Mouse (Mus musculus): Measurements from ENCODE around the gene Rapgef4.
A peak's percentile ranks its signal among the peaks of the same experiment; 100 is the strongest.
"Not testable (repeated sequence)": the region's sequence is repeated elsewhere in the genome, so short reads cannot be mapped to it uniquely, and the experiment has no call there.

Rapgef4 gene

DNA sequence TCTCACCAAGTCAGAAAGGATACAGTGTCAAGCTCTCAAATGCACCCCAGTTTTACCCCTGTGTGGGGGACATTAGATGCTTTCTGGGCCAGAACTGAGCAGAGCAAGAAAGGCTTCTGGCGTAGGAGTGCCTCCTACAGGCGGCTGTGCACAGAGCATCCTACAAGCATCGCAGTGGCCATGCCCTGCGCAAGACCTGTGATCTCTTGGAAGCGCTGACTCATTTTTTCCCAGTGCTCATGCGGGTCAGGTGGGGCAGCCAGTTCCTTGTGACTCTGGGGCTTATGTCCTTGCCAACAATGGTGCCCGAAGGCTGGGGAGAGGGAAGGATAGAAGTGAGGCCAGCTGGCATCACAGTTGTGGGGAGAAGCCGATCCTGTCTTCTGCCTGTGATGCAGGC is 54.6 kb downstream of the Rapgef4 start:
- peak; percentile 34 to 44 for DNase-seq

DNA sequence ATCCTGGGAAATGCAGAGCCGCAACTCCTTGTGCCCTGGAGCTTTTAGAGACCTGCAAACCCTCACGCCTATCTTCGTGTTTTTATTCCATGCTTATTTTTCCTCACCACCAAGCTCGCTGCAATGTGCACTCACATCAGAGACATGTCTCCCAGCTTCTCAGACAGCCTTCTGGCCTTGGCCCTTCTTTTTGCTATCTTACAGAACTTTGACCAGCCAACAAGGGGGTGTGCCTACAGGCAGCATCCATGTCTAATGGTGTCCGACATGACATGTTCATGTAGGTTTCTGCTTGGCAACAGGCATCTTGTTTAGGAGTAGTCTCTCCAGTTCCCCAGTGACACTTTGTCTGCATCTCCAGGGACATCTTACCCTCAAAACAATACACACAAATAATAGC is 56.3 kb downstream of the Rapgef4 start:
- no peak for DNase-seq

DNA sequence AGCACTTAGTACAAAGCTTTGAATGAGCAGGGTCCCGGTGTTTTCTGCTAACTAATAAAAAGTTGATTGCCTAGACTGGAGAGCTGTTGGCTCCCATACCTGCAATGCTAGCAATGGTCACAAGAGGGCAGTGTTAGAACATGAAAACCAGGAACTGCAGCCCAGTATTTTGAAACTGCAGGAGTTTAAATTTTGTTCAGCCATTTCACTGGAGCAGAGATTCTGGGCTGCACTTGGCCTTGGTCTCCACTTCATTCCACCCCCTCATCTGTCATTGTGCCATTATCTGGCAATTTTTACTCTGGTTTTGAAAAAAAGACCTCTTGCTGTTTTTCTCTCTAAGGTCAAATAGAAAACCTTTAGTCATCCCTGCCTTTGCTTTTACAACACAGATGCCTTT is 57.2 kb downstream of the Rapgef4 start:
- DNase-seq = peak; percentile 86 to 87

DNA sequence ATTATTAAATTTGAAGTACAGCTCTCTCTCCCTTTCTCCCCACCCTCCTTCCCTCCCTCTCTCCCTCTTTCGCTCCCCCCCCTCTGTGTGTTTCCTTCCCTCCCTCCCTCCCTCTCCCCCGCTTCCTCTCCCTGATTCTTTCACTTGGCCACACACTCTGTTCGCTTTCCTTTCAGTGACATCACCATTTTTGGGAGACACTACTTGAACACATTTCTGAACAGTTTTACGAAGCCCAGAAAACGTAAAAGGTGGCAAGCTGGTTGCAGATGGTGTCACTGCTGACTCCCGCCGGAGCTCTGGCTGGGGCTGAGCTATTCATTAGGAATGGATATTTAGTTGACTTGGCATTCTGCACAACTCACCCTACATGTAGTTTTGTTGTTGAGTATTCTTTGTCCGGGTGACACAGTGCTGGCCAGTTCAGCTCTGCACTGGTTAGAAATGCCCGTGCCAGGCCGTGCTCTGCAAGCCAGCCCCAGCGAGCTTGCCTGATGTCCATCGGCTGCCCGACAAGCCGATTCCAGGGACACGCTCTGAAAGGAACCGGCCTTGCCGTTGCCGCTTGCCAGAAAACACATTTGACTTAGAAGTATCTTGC is 57.7 kb downstream of the Rapgef4 start:
- no peak for DNase-seq

DNA sequence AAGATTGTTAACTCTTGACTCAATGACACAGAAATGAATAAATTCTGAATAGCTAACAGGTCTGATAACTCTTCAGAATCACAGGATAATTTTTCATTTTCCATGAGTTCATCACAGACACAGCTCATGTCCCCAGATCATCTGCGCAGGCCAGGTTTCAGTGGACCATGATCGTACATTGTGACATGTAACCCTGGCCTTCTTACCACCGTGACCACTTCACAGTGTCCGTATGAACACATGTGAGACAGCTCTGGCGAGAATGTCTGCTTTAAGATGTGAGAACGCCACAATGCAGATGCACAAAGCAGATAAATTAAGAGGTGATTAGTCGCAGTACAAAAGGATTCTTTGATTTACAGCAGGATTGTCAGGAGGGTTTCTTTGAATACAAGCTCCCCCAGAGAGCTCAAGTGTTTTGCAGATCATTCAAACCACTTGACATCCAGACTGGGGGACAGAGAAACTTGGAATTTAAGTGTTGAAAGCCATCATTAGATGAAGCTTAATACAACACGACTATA is 58.5 kb downstream of the Rapgef4 start:
- no peak for DNase-seq

DNA sequence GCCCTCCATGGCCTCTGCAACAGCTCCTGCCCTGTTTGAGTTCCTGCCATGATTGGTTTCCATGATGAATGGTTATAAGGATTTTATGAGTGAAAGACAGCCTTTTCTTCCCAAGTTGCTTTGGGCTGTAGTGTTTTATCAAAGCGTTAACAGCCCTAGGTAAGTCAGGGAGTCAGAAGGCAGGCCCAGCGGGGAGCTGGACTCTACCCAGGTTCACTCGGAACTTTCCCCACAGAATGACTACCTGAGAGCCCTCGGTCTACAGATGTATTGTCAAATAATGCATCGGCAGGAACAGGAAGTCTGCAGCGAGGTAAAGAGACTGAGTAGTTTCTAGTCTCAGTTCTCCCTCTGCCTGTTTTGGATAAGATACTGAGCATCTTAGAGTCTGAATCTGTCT is 60.0 kb downstream of the Rapgef4 start:
- no peak for DNase-seq

DNA sequence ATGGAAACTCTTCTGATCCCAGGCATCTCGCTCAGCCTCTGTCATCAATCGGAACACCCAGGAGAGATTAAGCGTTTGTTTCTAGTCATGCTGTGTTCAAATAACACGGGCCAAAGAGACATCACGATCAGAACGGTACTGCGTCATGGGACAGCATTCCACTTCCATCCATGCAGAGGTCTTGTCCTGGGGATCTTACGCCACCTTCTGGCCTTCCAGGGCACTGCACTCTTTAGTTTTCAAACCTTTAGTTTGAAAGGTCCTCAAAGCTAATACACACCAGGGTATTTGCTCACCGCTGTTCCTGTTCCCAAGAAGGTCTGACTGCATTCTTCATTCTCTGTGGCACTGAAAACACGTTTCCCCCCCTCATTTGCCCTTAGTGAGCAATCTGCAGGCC is 61.1 kb downstream of the Rapgef4 start:
- DNase-seq = no peak

DNA sequence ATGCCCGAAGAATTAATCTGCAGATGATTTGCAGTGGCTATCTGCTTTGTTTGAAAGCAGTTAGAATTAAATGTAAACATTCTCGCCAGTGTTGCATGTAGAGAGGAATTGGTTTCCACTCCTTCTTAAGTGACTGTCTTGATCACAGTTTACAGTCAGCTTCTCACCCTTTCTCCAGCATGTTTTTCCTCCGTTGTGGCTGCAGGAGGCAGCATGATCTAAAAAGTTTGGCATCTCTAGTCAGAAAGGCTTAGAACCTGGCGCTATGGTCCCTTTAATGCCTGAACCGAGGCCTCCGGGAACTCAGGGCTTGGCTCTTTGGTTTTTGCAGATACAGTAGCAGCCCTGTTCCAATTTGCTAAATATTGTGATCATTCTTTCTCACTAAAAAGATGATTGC is 63.2 kb downstream of the Rapgef4 start:
- DNase-seq = no peak

DNA sequence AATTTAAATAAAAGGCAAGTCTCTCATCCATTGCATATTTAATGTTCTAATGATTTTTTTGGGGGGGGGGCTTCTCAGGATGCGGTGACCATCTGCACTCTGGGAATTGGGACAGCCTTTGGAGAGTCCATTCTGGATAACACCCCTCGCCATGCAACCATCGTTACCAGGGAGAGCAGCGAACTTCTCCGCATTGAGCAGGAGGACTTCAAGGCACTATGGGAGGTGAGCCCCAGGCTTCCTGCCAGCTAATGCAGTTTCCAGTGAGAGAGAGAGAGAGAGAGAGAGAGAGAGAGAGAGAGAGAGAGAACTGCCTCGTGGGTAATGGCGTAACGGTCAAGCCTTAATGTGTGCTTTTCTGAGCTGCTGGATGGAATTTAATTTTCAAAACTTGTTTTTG is 64.0 kb downstream of the Rapgef4 start:
- no peak for DNase-seq

DNA sequence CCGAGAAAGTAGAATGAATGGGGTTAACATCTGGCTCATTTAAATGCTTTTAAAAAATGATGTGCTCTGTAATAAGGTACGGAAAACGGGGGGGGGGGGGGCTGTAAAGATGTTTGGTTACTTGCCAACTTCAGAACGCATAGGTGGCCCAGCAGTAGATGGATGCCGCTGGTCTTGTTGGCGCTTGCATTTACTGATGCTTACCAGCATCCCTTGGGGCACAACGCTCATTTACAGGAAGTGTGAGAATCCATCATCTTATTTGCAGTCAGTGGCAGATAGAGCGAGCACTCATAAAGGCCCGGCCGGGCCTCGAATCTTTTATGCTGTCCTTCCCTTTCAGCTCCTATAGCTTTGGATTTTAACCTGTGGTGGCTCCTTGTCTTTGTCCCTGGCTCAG is 64.6 kb downstream of the Rapgef4 start:
- no peak for DNase-seq

DNA sequence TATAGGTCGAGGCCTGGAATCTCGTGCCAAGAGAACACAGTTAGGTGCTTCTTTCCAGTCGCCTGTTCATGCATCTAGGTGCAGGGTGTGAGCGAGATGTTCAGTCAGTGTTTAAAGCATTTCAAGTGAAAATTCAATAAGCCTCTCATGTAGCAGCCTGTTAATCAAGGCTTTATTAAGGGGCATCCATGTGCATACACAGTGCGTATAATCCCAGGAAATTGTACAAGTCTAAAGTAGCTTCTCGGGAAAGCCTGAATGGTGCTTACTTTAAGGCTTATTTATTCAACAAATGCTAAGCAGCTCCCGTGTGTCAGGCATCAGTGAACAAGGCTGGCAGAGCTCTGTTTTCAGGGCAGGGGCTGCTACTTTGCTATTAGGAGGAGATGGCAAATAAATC is 69.4 kb downstream of the Rapgef4 start:
- no peak for DNase-seq

DNA sequence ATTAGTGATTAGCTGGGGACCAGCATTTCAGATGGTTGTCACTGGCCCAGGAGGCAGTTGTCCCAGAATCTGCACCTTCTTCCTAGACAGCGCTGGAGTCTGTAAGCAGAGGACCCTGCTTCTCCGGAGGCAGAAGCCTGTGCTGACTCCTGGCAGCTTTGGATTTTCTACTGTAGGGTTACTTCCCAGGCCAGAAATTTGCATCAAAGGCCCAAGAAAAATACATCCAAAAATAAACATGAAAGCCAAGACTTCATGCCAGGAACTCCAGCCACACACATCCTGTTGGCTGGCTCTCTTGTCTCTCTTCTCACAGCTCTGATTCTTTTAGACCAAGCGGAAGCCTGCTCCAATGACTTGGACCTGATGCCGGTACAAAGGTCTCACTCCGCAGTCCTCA is 73.2 kb downstream of the Rapgef4 start:
- DNase-seq = no peak

DNA sequence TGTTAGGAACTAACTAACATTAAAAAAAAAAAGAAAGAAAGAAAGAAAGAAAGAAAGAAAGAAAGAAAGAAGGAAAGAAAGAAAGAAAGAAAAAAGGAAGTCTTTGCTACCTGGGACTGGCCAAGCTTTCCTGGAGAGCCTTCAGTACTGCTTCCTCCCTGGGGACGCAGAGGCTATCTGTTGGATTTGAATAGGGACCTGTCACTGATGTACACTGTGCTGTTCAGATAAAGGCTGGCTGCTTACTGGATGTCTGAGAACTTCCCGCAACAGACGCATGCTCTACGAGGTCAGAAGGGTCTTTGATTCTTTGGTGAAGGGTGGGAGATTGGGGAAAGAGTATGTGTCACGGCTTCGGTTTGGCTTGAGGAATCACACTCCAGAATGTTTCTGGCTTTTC is 73.7 kb downstream of the Rapgef4 start:
- DNase-seq = no peak

DNA sequence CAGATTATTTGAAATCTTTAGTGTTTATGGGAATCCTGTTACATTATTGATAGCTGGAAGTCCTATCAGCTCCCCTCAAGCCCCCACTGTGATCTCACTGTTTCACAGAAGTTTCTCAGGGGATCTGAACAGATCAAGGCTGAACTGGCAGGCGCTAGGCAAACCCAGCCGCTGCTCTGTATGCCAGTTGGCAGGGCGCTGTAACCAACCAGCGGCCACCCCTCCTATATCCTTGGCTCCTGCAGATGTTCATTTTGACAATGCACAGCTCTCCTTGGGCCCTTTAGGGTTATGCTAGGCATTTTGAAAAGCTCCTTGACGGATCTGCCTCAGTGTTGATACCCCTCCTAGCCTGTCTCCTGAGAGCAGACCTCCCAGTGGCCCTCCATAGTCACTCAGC is 74.4 kb downstream of the Rapgef4 start:
- DNase-seq = no peak

DNA sequence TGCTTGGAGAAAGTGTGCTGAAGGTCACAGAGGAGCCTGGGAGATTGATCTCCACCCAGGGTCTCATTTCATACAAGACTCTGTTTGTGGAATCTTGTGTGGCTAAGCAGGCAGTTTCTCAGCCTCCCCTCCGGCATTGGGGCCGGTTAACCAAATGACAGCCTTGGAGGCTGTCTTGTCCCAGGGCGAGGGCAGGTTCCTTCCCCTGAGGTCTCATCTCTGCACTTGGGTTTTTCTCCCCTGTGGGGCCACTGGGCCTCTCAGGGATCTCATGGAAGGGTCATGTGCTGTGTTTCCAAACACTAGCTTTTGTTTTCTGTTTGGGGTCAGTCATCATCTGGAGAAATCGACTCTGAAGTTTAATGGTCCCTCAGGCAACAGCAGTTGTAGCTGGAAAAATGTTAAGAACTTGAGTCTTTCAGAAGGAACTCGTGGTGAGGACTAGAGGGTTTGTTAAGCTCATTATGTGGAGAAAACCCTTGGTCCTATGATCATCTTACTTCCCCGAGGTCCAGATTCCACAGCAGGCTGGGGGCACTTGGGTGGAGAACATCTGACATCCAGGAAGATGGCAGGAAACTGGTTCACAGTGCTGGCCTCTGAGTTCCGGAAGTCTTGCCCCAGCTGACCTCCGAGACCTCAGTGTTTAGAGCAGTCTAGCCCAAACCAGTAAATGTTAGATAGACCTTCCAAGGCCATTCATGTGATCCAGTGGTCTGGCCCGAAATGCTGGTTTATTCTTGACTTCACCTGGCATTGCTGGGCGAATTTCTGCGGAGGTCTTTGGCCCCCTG is 75.2 kb downstream of the Rapgef4 start:
- peak in 1 of 2 experiments; percentile 16 for DNase-seq

DNA sequence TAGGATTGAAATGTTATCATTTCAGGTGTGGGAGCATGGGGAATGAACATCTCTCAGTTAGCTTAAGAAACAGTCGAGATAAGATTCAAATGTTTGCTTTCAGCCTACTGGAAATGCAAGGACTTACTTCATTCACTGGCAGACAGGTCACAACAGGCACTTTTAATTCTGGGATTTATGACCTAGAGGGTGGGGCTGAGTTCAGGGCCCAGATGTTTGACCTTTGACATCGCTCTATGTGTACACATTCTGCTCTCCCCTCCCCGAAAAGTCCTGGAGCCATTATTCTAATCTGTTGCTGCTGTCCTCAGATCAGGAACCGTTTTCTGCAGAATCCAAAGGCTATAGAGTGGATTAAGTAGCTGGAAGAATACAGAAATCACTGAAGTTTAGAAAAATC is 81.9 kb downstream of the Rapgef4 start:
- DNase-seq = no peak

DNA sequence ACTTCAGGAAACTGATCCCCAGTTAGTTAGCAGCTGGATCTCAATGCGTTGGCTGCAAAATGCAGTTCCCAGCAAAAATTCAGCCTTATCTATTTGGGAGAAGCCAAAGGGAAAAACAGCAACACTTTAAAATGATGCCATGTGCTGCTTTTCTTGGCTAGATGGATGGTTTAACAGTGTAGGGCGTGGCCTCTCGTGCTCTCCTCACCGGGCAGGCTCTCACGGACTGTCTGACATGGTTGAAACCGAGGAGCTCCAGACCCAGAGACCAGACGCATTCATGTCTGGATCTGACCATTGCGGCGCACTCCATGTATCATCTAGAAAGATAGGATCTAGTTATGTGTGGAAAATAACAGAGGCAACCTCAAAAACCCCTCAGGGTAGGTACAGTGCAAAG is 87.5 kb downstream of the Rapgef4 start:
- DNase-seq = no peak

DNA sequence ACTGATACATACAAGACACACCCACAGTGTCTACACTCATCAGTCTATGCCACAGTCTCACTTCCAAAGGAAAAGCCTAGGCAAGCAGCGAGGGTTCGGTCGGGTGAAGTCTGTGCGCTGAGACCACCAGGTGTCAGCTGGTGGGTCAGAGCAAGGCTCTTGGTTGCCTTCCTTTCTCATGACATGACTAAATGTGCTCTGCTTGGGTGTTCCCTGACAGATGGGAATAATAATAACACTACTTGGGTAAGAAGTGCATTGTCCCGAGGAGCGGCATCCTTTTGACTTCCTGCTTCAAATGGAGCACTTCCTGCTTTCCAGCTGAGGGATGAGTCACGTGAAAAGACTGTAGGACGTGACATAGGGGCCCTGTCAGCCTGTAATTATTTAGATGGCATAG is 89.0 kb downstream of the Rapgef4 start:
- DNase-seq = no peak

DNA sequence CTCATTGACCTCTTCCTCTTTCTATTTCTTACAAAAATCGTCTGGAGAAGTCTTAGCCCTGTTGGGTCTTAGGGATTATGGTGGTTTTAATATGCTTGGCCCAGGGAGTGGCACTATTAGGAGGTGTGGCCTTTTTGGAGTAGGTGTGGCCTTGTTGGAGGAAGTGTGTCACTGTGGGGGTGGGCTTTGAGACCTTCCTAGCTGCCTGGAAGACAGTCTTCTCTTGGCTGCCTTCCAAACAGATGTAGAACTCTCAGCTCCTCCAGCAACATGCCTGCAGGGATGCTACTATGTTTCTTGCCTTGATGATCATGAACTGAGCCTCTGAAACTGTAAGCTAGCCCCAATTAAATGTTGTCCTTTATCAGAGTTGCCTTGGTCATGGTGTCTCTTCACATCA is 92.1 kb downstream of the Rapgef4 start:
- DNase-seq = not testable (repeated sequence)

DNA sequence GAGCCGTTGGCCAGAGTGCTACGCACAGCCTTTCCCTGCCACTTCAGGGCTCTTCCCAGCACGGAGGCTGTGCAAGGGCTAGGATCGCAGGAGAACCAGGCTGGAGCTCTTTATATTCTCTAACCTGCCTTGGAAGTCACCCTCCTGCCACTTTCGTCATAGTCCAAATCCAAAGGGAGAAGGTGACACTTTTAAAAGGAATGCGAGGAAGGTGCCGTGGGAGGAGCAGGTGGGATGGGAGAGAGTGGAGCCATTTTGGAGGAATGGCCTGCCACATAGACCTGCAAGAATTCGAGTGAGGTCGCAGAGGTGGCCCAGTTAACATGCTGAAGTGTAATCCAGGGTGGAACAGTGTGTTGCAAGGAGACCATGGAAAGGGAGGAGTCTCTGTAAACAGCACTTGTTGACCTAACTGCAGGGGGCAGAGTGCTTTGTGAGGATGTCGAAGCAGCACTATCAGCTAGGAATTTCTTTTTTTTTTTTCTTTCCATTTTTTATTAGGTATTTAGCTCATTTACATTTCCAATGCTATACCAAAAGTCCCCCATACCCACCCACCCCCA is 94.0 kb downstream of the Rapgef4 start:
- DNase-seq = no peak

DNA sequence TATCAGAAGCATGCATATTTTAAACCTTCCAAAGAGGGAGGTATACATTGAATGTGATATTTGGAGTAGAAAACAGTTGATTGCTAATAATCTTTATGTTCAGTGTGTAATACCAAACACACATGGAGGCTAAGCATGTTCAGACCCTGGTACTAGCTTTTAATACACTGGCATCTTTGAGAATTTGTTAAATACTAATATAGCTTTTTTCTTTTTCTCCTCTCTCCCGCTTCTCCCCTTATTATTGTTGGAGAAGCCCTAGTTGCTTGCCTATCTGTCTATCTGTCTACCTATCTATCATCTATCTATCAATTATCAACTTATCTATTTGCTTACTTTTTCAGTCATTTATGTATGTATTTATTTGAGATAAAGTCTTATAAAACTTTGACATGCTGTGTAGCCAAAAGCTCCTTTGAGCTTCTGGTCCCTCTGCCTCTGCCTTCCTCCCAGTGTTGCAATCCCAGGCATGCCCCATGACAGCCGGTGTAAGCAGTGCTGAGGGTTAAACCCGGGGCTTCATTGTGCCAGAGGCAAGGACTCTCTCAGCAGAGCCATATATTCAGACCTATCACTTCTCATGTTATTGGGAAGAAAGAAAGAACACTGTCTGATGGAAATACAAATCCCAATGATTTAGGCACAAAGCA is 96.6 kb downstream of the Rapgef4 start:
- DNase-seq = no peak

DNA sequence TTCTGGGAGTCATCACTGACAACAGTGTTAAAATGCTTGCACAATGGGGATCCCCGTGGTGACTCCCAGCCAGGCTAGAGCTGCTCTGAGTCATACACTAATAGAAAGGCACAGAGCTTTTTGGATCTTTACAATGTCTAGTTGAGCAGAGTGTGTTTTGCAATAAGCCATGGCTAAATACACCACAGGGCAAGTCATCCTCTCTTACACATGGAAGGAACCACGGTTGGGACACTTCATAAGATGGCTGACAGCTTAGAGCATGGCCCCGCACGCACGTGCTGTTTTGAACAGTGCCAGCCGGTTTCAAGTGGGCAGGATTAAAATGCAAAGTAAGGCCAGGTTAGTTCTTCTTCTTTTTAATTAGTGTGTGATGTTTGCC is 97.1 kb downstream of the Rapgef4 start:
- DNase-seq = peak; percentile 73 to 75

DNA sequence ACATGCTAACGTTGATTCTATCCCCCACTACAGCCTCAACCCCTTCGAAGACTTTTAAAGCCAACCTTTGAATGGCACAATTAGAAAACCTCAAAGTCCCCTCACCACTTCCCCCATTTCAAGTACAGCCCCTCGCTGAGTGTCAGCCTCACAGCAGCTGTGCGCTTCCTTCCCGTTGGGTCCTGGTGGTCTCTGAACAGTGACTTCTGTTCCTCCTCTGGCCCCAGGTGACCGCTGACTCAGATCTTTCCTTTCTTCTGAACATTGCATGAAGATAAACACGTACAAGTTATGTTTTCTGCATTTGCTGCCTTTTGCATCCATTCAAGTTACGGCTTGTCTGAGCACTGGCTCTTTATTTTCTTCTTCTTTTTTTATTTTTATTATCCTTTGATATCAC is 98.1 kb downstream of the Rapgef4 start:
- DNase-seq = peak; percentile 44 to 57

DNA sequence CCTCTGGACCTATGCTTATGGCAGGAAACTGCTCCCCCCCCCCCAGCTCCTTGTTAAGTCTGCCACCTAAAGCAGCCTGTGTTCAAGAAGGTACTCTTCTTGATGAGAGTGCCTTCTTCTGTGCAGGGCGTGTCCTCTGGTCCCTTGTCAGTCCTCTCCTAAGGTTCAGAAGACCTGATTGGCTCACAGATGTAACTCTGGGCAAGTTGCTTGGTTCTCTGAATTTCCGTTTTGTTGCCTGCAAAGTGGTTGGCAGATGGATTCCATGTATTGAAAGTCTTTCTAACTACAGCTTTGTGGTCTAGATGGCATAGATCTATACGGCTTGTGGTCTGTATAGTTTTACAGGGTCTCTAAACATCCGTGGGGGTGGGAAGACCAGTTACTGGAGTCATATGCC is 101.8 kb downstream of the Rapgef4 start:
- DNase-seq = no peak
